Mouse (Mus musculus): ENCODE results near the gene Dusp27. TPM values are rescaled to one million over a fixed set of nuclear protein-coding genes. Genes with fewer than 3 reads are reported as not detected.
A peak's percentile ranks its signal among the peaks of the same experiment; 100 is the strongest.

The Dusp27 gene
- 0.86 and 0.98 TPM in 2 replicates for polyA plus RNA-seq (2015; fragmentation: Nextera tagmentation; extraction: Ambion mirVana)

DNA sequence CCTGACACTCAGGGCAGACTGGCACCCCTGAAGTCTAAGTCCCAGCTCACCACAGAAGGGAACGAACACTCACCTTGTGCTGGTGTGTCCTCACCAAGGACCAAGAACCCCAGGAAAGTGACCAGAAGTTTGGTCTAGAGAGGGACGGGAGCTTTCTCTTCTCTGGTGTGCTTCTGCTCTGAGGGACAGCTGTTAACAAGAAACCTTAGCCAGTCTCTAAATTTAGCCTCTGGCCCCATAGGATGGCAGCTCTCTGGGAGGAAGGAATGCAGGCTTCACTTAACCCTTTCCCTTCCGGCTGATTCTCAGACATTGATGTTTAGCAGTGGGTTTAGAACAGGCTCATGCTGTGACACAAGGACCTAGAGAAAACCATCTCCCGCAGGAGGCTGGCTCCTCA lies at the start of gene Dusp27:
Gene Dusp27, minus strand, starts transcription at position 204 of the 400 bp plus-strand sequence.
- 51% methylated on average over 4 of the region's 4 CpGs for WGBS
- no peak within 1 kb of the TSS for H3K27ac ChIP-seq (replicated peaks)
- H3K4me3 ChIP-seq, result no peak within 1 kb of the TSS
- no peaks in the 10 kb centered on the region for H3K36me3 ChIP-seq
- no peaks in the 10 kb centered on the region for H3K4me1 ChIP-seq
- no peaks in the 10 kb centered on the region for H3K9me3 ChIP-seq
- H3K9ac ChIP-seq (replicated peaks), result no peak within 1 kb of the TSS
- no peak within 1 kb of the TSS for H3K4me2 ChIP-seq (replicated peaks)
- no peak for ATAC-seq (replicated peaks)
- H3K27me3 ChIP-seq, result no peaks in the 10 kb centered on the region

DNA sequence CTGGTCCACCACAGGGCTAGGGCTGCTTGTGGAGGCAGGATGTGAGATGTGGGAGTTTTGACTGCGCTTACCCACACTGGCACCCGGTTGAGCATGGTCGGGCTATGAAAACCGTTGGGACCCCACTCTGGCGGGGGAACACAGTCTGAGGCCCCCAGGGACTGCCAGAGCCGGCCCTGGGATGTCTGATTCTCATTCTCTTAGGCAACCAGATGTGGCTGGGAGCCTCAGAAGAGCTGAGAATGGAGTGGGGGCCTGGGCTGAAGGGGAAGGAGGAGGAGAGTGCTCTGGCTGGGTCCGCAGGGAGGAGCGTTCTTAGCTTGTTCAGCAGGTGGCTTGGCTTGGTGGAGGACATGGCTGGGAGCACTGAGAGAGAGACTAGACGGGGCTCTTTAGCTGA lies 45.9 kb upstream of the Dusp27 start:
- no peak for ATAC-seq (replicated peaks)
- 81% methylated on average over 9 of the region's 9 CpGs for WGBS
- no peak overlapping the region for H3K27ac ChIP-seq (replicated peaks)

DNA sequence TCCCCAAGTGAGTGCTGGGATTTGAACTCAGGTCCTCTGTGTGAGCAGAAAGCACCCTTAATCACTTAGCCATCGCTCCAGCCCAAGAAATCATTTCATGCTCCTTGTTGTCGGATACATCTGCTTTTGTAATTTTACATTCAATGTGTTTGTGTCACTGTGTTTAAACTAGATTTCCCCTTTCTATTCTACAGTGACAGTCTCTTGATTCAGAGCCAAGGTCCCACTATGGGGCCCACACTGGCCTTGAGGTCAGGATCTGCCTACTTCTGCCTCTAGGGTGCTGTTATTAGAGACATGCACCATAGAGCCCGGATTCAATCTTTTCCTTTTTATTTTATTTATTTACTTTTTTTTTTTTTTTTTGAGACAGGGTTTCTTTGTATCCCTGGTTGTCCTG lies 45.3 kb upstream of the Dusp27 start:
- Histone ChIP-seq H3K9ac (replicated peaks) (no peak overlapping the region), H3K4me1 (no peaks in the 10 kb centered on the region), H3K9me3 (no peaks in the 10 kb centered on the region), H3K36me3 (no peaks in the 10 kb centered on the region), H3K4me3 (no peak overlapping the region), H3K4me2 (replicated peaks) (no peak overlapping the region), H3K27ac (replicated peaks) (no peak overlapping the region), H3K27me3 (no peaks in the 10 kb centered on the region)
- 75% methylated on average over 3 of the region's 3 CpGs for WGBS
- no peak for ATAC-seq (replicated peaks)

More for the DNA sequence above, 45.9 kb upstream of the Dusp27 start:
- no peak overlapping the region for H3K4me2 ChIP-seq (replicated peaks)
- no peak overlapping the region for H3K9ac ChIP-seq (replicated peaks)
- no peaks in the 10 kb centered on the region for H3K36me3 ChIP-seq
- H3K4me3 ChIP-seq, result no peak overlapping the region
- no peaks in the 10 kb centered on the region for H3K9me3 ChIP-seq
- H3K27me3 ChIP-seq, result no peaks in the 10 kb centered on the region
- no peaks in the 10 kb centered on the region for H3K4me1 ChIP-seq

DNA sequence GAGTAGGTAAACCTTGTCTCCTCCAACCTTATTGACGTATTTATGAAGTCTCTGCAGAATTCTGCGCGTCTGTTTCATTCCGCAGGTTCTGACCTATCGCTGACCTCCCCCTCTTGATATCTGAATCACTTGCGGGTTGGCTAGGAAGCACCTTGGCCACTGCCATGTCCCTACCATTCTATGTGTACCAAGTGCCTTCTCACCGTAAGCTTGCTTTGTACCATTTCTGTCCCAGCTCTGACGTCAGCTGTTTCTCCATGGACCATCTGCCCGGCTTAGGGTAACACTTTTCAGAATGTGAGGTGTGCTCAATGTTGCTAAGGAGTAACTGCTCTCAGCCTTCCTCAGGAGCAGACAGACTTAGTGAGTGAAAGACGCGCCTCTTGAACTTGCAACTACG lies 43.1 kb upstream of the Dusp27 start:
- ATAC-seq (replicated peaks), result no peak
- H3K36me3 ChIP-seq, result no peaks in the 10 kb centered on the region
- no peaks in the 10 kb centered on the region for H3K4me1 ChIP-seq
- no peaks in the 10 kb centered on the region for H3K9me3 ChIP-seq
- no peak overlapping the region for H3K9ac ChIP-seq (replicated peaks)
- H3K4me2 ChIP-seq (replicated peaks), result no peak overlapping the region
- no peak overlapping the region for H3K27ac ChIP-seq (replicated peaks)
- no peak overlapping the region for H3K4me3 ChIP-seq
- 95% methylated on average over 12 of the region's 12 CpGs for WGBS
- no peaks in the 10 kb centered on the region for H3K27me3 ChIP-seq

DNA sequence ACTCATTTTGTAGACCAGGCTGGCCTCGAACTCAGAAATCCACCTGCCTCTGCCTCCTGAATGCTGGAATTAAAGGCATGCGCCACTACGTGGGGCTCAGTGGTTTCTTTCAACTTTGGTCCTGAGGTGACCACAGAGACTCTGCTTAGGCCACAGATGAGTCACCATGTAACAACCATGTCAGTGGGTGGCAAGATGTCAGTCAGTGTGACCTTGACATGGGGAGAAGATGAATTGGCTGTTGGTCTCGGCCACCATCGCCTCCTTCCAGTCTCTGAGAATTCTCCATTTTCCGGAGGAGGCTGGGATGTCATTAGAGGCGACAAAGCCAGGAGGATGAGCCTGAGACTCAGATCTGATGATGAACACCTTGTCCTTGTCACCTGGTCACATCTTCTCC lies 42.0 kb upstream of the Dusp27 start:
- no peaks in the 10 kb centered on the region for H3K27me3 ChIP-seq
- no peak overlapping the region for H3K9ac ChIP-seq (replicated peaks)
- no peak for ATAC-seq (replicated peaks)
- no peaks in the 10 kb centered on the region for H3K36me3 ChIP-seq
- H3K4me3 ChIP-seq, result no peak overlapping the region
- no peaks in the 10 kb centered on the region for H3K9me3 ChIP-seq
- H3K27ac ChIP-seq (replicated peaks), result no peak overlapping the region
- H3K4me1 ChIP-seq, result no peaks in the 10 kb centered on the region
- 95% methylated on average over 7 of the region's 7 CpGs for WGBS
- H3K4me2 ChIP-seq (replicated peaks), result no peak overlapping the region

DNA sequence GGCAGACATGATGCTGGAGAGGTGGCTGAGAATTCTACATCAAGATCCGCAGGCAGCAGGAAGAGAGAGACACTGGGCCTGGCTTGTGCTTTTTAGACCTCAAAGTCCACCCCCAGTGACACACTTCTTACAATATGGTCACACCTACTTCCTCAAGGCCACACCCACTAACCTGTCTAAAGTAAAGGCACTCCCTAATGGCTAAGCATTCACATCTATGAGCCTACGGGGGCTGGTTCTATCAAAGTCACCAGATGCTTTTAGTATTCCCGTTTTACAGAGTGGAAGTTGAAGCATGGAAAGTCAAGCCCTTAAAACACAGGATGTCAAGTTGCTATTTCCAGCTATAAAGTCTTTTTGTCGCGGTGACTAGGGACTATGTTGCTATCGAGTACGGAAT lies 40.3 kb upstream of the Dusp27 start:
- WGBS, result 97% methylated on average over 7 of the region's 7 CpGs
- ATAC-seq (replicated peaks), result no peak
- Histone ChIP-seq H3K4me1 (no peaks in the 10 kb centered on the region), H3K9me3 (no peaks in the 10 kb centered on the region), H3K36me3 (no peaks in the 10 kb centered on the region), H3K9ac (replicated peaks) (no peak overlapping the region), H3K4me3 (no peak overlapping the region), H3K27ac (replicated peaks) (no peak overlapping the region), H3K4me2 (replicated peaks) (no peak overlapping the region), H3K27me3 (no peaks in the 10 kb centered on the region)

DNA sequence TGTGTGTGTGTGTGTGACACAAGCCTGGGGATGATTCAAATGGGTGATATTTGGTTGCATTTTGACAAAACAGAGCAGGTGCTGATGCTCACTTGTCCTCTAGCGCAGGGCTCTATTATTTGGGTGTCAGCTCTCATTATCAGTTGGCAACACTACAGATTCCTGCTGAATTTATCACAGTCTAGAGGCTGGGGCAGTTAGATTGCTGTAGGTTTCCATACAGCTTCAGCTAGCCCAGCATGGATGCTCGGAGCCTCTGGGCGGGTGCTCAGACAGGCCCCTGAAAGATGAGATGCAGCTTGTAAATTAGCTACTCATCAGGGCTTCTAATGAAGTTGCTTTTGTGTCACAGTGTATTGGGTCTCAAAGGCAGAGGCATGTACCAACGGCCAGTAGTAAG lies 39.7 kb upstream of the Dusp27 start:
- Histone ChIP-seq H3K4me2 (replicated peaks) (no peak overlapping the region), H3K4me3 (no peak overlapping the region), H3K36me3 (no peaks in the 10 kb centered on the region), H3K4me1 (no peaks in the 10 kb centered on the region), H3K9me3 (no peaks in the 10 kb centered on the region), H3K27ac (replicated peaks) (no peak overlapping the region), H3K27me3 (no peaks in the 10 kb centered on the region), H3K9ac (replicated peaks) (no peak overlapping the region)
- 50% methylated on average over 4 of the region's 4 CpGs for WGBS
- no peak for ATAC-seq (replicated peaks)

DNA sequence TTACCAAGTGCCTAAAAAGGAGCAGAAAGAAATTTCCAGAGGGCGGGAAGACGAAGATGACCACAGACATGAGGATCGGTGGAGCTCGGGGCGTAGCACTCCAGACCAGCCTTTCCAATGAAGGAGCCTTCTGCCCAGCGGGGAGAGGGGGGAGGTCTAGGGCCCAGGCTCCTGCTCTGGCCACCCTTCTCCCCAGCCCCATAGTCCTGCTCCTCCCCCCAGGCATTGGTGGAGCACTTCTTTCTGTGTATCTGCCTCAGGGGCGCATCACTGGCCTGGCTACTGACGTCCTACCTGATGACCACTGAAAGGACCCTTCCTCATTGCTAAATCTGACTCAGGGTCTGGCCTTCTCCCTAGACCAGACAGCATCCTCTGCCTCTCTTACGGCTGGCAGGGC lies 37.4 kb upstream of the Dusp27 start:
- no peaks in the 10 kb centered on the region for H3K36me3 ChIP-seq
- peaks cover 3% of the 10 kb centered on the region; the same call in 1 of the 2 replicates for H3K4me1 ChIP-seq
- H3K9me3 ChIP-seq, result no peaks in the 10 kb centered on the region
- no peak overlapping the region for H3K9ac ChIP-seq (replicated peaks)
- no peak for ATAC-seq (replicated peaks)
- 88% methylated on average over 9 of the region's 9 CpGs for WGBS
- 0 out of 2 replicates have a peak, but pooled peaks cover 3% of the 10 kb centered on the region for H3K27me3 ChIP-seq
- H3K4me2 ChIP-seq (replicated peaks), result no peak overlapping the region
- H3K27ac ChIP-seq (replicated peaks), result no peak overlapping the region
- no peak overlapping the region for H3K4me3 ChIP-seq

DNA sequence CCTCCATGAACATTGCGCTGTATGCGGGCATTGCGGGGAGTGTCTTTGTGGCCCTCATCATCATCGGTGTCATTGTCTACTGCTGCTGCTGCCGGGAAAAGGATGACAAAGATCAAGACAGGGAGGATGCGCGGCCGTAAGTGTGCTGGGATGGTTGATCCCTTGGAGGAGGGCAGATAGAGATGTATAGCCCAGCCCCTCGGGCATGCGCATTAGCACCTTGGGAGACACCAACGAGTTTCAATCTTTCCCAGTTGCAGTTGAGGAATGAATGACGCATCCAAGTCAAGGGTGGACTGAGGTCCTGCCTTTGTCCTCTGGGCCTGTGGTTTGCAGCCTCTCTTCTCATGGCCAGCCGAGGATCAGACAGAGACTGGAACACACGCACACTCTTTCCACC lies 36.9 kb upstream of the Dusp27 start:
- peaks cover 3% of the 10 kb centered on the region; the same call in 1 of the 2 replicates for H3K4me1 ChIP-seq
- no peak overlapping the region for H3K9ac ChIP-seq (replicated peaks)
- 91% methylated on average over 14 of the region's 14 CpGs for WGBS
- no peak overlapping the region for H3K27ac ChIP-seq (replicated peaks)
- H3K27me3 ChIP-seq, result 0 out of 2 replicates have a peak, but pooled peaks cover 5% of the 10 kb centered on the region
- H3K36me3 ChIP-seq, result no peaks in the 10 kb centered on the region
- no peak overlapping the region for H3K4me3 ChIP-seq
- H3K4me2 ChIP-seq (replicated peaks), result no peak overlapping the region
- ATAC-seq (replicated peaks), result no peak
- H3K9me3 ChIP-seq, result no peaks in the 10 kb centered on the region

DNA sequence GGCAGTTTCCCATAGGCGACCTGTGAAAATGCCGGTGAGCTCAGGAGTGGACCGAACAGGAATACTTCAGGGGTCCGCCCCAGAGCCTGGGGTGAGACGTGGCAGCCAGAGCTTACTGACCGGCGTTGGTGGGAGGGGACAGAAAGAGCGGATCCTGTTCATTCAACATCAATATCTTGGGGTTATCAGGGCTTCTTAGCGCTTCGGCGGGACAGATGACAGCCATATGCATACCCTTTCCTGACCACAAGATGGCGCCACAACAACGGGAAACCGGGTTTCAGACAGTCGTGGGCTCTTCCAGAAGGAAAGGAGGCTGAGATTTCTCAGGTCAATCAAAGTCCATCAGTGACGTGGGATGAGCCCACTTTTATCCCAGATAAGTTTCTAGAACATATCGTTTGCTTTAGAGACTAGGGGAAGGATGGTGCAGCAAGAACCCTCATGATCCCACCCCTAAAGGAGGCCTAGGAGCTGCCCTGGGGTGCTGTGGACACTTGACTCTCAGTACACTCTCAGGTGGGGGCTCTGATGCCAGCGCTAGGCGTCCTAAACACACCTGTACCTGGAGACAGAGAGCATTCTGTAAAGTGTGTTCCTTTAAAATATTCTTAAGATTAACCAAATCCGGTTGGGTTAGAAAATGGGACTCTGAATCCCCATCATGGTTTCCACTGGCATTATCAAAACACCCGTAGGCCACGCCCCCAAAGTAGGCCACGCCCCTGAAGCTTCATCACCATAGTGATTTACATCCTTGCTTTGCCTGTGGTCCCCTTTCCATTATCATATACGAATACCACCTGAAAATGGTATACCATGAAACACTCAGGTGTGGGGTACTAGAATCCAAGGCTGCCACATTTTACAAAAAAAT lies 33.1 kb upstream of the Dusp27 start:
- Histone ChIP-seq H3K4me3 (peak overlapping the region; percentile 13; the same call in 1 of the 2 replicates), H3K9ac (replicated peaks) (no peak overlapping the region)
- 19% methylated on average over 24 of the region's 24 CpGs for WGBS

DNA sequence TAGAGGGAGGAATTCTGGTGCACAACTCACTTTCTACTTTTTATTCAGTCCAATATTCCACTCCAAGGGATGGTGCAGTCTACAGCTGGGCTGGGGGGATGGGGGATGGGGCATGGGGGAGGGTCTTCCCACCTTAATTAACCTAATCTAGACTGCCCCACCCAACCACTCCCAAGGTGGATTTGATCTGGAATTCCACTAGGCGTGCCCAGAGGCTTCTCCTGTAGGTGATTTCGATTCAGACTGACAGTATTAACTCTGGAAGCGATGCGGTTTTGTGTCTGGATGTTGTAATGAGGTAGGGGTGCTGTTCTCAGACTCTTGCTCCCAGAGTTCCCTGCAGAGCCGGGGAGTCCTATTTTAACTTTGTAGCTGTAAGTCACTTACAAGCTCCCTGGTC lies 32.4 kb upstream of the Dusp27 start:
- ATAC-seq (replicated peaks), result peak; percentile 24; the same call in 1 of the 2 replicates
- H3K9ac ChIP-seq (replicated peaks), result no peak overlapping the region

More for the DNA sequence above, 33.1 kb upstream of the Dusp27 start:
- no peak overlapping the region for H3K27ac ChIP-seq (replicated peaks)
- peaks cover 3% of the 10 kb centered on the region; the same call in 1 of the 2 replicates for H3K4me1 ChIP-seq
- 0 out of 2 replicates have a peak, but pooled peaks cover 5% of the 10 kb centered on the region for H3K27me3 ChIP-seq
- H3K9me3 ChIP-seq, result no peaks in the 10 kb centered on the region
- H3K4me2 ChIP-seq (replicated peaks), result peak overlapping the region; percentile 38
- peak; percentile 72 for ATAC-seq (replicated peaks)
- H3K36me3 ChIP-seq, result no peaks in the 10 kb centered on the region

DNA sequence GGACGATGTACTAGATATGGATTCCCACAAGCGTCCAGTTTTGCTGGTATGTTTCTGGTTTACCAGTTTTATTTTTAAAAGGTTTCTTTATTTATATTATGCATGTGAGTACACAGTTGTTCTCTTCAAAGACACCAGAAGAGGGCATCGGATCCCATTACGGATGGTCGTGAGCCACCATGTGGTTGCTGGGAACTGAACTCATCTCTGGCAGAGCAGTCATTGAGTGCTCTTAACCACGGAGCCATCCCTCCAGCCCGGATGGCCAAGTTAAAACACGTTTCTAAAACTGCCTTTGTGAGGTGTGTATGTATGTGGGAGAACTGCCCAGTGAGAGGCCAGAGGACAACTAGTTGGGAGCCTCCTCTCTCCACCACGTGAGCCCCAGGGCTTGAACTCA lies 30.9 kb upstream of the Dusp27 start:
- H3K27me3 ChIP-seq, result peaks cover 12% of the 10 kb centered on the region; the same call in 1 of the 2 replicates
- H3K27ac ChIP-seq (replicated peaks), result no peak overlapping the region
- no peak overlapping the region for H3K4me2 ChIP-seq (replicated peaks)
- peaks cover 6% of the 10 kb centered on the region for H3K4me1 ChIP-seq
- no peak overlapping the region for H3K9ac ChIP-seq (replicated peaks)
- H3K4me3 ChIP-seq, result no peak overlapping the region
- H3K36me3 ChIP-seq, result no peaks in the 10 kb centered on the region
- no peak for ATAC-seq (replicated peaks)
- 70% methylated on average over 9 of the region's 9 CpGs for WGBS
- H3K9me3 ChIP-seq, result no peaks in the 10 kb centered on the region

More for the DNA sequence above, 32.4 kb upstream of the Dusp27 start:
- no peak overlapping the region for H3K4me3 ChIP-seq
- peaks cover 3% of the 10 kb centered on the region; the same call in 1 of the 2 replicates for H3K4me1 ChIP-seq
- WGBS, result 55% methylated on average over 5 of the region's 5 CpGs
- no peaks in the 10 kb centered on the region for H3K9me3 ChIP-seq
- peak overlapping the region; percentile 38; the same call in 1 of the 2 replicates for H3K4me2 ChIP-seq (replicated peaks)
- H3K27me3 ChIP-seq, result peaks cover 9% of the 10 kb centered on the region; the same call in 1 of the 2 replicates
- H3K36me3 ChIP-seq, result no peaks in the 10 kb centered on the region
- H3K27ac ChIP-seq (replicated peaks), result no peak overlapping the region

Data from forebrain, embryonic 15.5 days (tissue).